Mouse (Mus musculus) embryonic facial prominence, embryonic 15.5 days (tissue): ENCODE measurements around the gene Klf3. TPM values are rescaled to one million over a fixed set of nuclear protein-coding genes. Genes with fewer than 3 reads are reported as not detected.

ENCODE experiments used
- ATAC-seq: fragments of 200-750 bp; cut with Nextera tagmentation; 2 replicates; pipeline ENCODE4 v1.8.0; 2017; ENCODE audit warnings: low read depth, moderate TSS enrichment; ENCODE audit not compliant: insufficient number of reproducible peaks, low FRiP score, low TSS enrichment
- H3K27ac ChIP-seq: fragments of 300-500 bp; sonication (generic); replicated peaks from 2 replicates; pipeline ENCODE4 v1.5.1; 2015; ENCODE audit warnings: mild to moderate bottlenecking, inconsistent platforms
- H3K27me3 ChIP-seq: fragments of 300-500 bp; sonication (generic); 2 replicates; pipeline ENCODE4 v1.6.1; 2015; ENCODE audit warnings: inconsistent platforms
- H3K36me3 ChIP-seq: fragments of 300-500 bp; sonication (generic); 2 replicates; pipeline ENCODE4 v1.6.1; 2015; ENCODE audit warnings: mild to moderate bottlenecking, inconsistent platforms
- H3K4me1 ChIP-seq: fragments of 300-500 bp; sonication (generic); 2 replicates; pipeline ENCODE4 v1.6.1; 2015; ENCODE audit warnings: inconsistent platforms
- H3K4me2 ChIP-seq: fragments of 300-500 bp; sonication (generic); replicated peaks from 2 replicates; pipeline ENCODE4 v1.6.1; 2015; ENCODE audit warnings: mild to moderate bottlenecking, inconsistent platforms
- H3K4me3 ChIP-seq: fragments of 300-500 bp; sonication (generic); replicated peaks from 2 replicates; pipeline ENCODE4 v1.5.1; 2015; ENCODE audit warnings: mild to moderate bottlenecking, inconsistent platforms
- H3K9ac ChIP-seq: fragments of 300-500 bp; sonication (generic); 2 replicates; pipeline ENCODE4 v1.6.1; 2015; ENCODE audit warnings: inconsistent platforms
- H3K9me3 ChIP-seq: fragments of 300-500 bp; sonication (generic); replicated peaks from 2 replicates; pipeline ENCODE4 v1.6.1; 2016; ENCODE audit warnings: inconsistent platforms
- WGBS: fragments of 180-500 bp; shearing (Covaris S2); methylation state at CpG from one replicate; pipeline ENCODE4 v1.1.7; 2015; 5-methylcytosine and 5-hydroxymethylcytosine counted together
- polyA plus RNA-seq: library from polyadenylated mRNA; unstranded; fragments of >200 nt; fragmentation: Nextera tagmentation; extraction: Ambion mirVana; gene quantifications from 2 replicates; pipeline ENCODE4 v1.2.1, GENCODE M21; 2015

Klf3 gene
- polyA plus RNA-seq, 1 experiment from 2014 or later: 92.0 TPM

DNA sequence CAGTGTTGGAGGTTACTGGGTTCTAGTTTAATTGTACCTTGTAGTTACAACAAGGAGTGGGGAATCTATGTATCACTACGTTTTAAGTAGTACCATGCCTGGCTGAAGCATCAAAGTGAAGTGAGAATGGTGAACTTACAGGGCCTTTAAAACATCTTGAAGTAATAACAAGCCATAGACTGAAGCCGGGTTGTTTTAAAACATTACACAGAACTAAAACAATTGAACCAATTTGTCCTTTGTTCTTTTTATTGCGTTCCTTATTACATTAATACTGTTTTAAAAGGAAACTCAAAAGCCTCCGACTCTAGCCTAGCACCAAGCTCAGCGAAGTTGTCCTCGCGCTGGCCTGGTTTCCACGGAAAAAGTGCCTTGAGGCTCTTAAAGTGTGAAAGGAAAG, 1.0 kb upstream of the Klf3 start:
- 11% methylated on average over 8 of the region's 8 CpGs for WGBS
- H3K27ac ChIP-seq: peak overlapping the region; percentile 98
- peak overlapping the region; percentile 59 for H3K4me2 ChIP-seq
- no peaks in the 10 kb centered on the region for H3K9me3 ChIP-seq
- peak overlapping the region; percentile 95 for H3K9ac ChIP-seq
- H3K4me1 ChIP-seq: peaks cover 14% of the 10 kb centered on the region
- ATAC-seq: no peak
- no peaks in the 10 kb centered on the region for H3K27me3 ChIP-seq
- peak overlapping the region; percentile 91 for H3K4me3 ChIP-seq
- H3K36me3 ChIP-seq: no peaks in the 10 kb centered on the region

DNA sequence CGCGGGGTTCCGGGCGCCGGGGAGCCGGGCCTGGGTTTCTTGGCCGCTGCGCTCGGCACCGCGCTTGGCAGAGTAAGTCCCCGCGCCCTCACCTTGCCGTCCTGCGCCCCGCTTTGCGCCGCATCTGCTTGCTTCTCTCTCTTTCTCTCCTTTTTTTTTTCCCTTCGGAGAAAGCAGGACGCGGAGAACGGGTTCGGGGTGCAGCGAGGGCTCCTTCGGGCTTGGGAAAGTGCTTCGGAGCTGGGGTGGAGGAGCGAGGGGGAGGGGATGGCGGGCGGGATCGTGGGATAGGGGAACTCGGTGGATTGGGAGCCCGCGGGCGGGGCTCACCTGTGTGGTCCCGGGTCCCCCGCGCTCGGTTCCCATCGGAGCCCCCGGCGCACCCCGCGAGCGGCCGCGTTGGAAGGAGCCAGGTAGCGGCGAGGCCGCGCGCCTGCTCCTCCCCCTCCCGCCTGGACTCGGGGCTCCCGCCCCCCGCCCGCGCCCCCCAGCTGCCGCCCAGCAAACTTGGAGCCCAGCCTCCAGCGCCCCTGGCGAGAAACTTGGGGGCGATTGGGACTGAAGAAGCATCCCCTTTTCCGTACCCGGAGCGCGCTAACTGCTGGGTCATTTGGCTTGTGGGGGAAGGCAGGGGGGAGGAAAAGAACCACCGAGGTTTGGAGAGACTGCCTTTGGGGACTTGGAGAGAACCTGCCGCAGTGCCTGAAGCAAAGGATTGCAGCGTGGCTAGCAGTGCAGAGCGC, 703 bp downstream of the Klf3 start:
- under 1% methylated on average over 61 of the region's 69 CpGs for WGBS
- no peak; the same call in 1 of the 2 replicates for ATAC-seq
- H3K27me3 ChIP-seq: no peaks in the 10 kb centered on the region
- peak overlapping the region; percentile 91 for H3K4me3 ChIP-seq
- H3K27ac ChIP-seq: peak overlapping the region; percentile 98
- peak overlapping the region; percentile 59 for H3K4me2 ChIP-seq
- no peaks in the 10 kb centered on the region for H3K9me3 ChIP-seq
- no peaks in the 10 kb centered on the region for H3K36me3 ChIP-seq
- peak overlapping the region; percentile 95 for H3K9ac ChIP-seq
- peaks cover 28% of the 10 kb centered on the region for H3K4me1 ChIP-seq

DNA sequence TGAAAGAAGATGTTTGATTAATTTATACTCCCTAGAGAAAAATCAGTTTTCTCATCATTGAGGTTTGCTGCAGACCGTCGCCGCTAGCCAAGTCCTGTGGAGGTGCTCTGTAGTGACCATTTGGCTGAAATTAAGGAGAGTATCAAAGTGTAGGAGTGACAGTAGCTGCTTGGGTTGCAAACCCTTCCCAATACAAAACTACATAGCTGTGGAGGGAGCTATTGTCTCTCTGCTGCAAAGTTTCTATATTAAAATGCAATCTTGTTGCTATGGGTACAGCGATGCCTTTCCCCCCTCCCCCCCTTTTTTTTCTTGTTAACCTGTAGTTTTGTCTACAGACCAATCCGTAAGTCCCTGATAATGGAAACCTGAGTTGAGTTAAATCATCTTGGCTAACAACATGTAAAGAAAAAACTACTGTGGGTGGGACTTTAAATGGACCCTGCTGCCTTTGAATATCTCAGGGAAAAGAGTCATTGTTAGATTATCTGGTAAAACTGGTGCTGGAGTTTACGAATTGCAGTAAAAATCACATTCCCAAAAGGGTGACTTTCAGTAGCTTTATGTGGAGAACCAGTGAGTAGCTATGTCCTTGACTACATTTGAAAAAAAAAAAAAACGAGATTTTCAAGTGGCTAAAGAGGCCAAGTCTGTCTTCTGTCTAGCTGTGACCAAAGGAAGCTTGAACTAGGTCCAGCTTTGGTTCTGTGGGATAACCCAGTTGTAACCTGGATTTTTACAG, 2.1 kb downstream of the Klf3 start:
- 0 out of 2 replicates have a peak, but pooled peaks cover 3% of the 10 kb centered on the region for H3K36me3 ChIP-seq
- peak overlapping the region; percentile 91 for H3K4me3 ChIP-seq
- peak overlapping the region; percentile 54 for H3K4me2 ChIP-seq
- H3K27me3 ChIP-seq: no peaks in the 10 kb centered on the region
- peak overlapping the region; percentile 15; the same call in 1 of the 2 replicates for H3K9ac ChIP-seq
- WGBS: 10% methylated on average over 7 of the region's 7 CpGs
- no peaks in the 10 kb centered on the region for H3K9me3 ChIP-seq
- no peak for ATAC-seq
- H3K27ac ChIP-seq: peak overlapping the region; percentile 87
- H3K4me1 ChIP-seq: peaks cover 42% of the 10 kb centered on the region

DNA sequence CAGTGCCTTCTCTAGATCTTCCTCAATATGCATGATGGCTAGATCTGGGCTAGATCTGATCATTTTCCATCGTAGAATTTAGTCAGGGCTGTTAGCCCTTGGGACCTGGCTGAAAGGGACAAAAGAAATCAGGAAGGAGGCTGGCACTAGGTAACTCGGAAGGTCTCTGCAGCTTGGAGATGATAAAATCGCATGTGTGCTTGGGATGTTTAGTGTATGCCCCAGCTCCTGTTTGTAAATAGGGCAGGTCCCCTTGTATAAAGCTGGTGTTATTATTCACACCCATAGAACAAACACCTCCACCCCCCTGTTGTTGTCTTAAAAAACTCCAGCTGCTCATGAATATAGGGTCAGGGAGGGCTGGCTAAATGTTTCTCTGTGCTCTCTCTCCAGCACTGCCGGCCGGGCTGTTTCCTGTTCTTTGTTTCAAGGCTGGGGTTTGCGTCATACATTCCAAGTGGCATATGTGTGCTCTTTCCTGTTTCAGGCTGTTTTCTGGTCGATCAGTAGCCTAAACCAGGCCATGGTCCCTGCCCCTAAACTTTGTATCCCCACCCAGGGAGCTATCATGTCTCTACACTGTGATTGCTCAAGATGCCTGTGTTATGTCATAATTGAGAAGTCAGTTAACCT, 2.8 kb downstream of the Klf3 start:
- ATAC-seq: no peak
- peak overlapping the region; percentile 91 for H3K4me3 ChIP-seq
- H3K27ac ChIP-seq: peak overlapping the region; percentile 87
- peak overlapping the region; percentile 15; the same call in 1 of the 2 replicates for H3K9ac ChIP-seq
- no peaks in the 10 kb centered on the region for H3K27me3 ChIP-seq
- H3K36me3 ChIP-seq: 0 out of 2 replicates have a peak, but pooled peaks cover 3% of the 10 kb centered on the region
- WGBS: 3% methylated on average over 7 of the region's 7 CpGs
- H3K9me3 ChIP-seq: no peaks in the 10 kb centered on the region
- peaks cover 49% of the 10 kb centered on the region for H3K4me1 ChIP-seq
- peak overlapping the region; percentile 54 for H3K4me2 ChIP-seq

DNA sequence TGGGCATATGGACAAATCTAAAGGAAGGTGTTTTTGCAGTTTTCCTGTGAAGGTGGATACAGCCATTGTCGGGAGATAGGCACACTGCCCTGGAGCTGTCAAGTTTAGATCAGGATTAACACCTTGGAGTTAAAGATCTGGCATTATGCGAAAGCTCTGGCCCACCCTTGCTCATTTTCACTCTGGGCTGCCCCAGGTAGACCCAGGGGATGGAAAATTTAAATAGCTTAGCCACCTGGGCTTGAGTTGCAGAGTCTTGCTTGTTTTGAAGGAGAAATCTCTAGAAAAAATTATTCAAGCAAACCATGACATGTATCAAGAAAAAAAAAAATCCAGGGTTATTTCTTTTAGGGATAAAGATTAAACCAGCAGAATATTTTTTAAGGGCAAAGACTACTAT, 3.4 kb downstream of the Klf3 start:
- Histone ChIP-seq H3K4me1 (peaks cover 55% of the 10 kb centered on the region), H3K27me3 (no peaks in the 10 kb centered on the region), H3K9me3 (no peaks in the 10 kb centered on the region), H3K36me3 (0 out of 2 replicates have a peak, but pooled peaks cover 3% of the 10 kb centered on the region), H3K4me3 (peak overlapping the region; percentile 91), H3K27ac (peak overlapping the region; percentile 87), H3K4me2 (peak overlapping the region; percentile 54), H3K9ac (no peak overlapping the region)
- 45% methylated on average over 2 of the region's 2 CpGs for WGBS
- no peak for ATAC-seq

DNA sequence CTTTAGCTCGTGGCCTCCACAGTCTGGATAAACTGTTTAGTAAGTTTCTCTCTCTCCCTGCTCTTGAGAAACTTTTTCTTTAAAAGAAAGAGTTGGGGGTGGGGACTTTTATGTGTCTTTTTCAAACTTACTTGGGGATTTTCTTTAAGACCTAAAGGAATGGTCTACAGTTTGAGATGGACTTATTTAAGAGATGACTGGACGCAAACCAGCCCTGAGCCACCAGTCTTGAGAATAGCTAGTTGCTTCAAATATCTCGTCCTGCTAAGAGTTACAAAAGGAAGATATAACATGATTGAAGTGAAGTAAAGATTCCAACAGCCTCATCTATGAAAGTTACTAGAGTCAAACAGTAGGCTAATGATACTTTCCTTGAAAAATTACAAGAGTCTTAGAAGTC, 4.0 kb downstream of the Klf3 start:
- Histone ChIP-seq H3K4me3 (no peak overlapping the region), H3K9ac (no peak overlapping the region), H3K36me3 (0 out of 2 replicates have a peak, but pooled peaks cover 3% of the 10 kb centered on the region), H3K4me2 (no peak overlapping the region), H3K9me3 (no peaks in the 10 kb centered on the region), H3K27ac (no peak overlapping the region), H3K27me3 (no peaks in the 10 kb centered on the region), H3K4me1 (peaks cover 60% of the 10 kb centered on the region)
- ATAC-seq: no peak
- 57% methylated on average over 3 of the region's 3 CpGs for WGBS

DNA sequence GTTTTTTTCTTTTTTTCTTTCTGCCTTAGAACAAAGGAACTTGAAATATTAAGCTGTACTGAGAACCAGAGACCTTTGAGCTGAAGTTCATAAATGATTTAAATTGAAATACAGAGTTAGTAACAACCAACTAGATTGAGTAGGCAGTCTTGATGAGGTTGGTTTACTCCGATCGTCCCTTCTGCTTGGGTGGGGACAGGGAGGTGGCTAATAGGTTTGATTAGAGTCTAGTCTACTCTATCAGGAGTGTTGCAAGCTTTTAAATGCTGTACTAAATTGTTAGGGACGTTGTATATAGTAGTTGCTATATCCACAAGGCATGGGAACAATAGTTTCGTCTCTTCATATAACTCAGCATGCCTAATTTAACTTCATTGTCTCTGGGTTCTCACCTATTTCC, 4.4 kb downstream of the Klf3 start:
- H3K4me3 ChIP-seq: peak overlapping the region; percentile 4; the same call in 1 of the 2 replicates
- H3K27ac ChIP-seq: peak overlapping the region; percentile 63
- H3K36me3 ChIP-seq: 0 out of 2 replicates have a peak, but pooled peaks cover 3% of the 10 kb centered on the region
- H3K27me3 ChIP-seq: no peaks in the 10 kb centered on the region
- no peak overlapping the region for H3K9ac ChIP-seq
- H3K9me3 ChIP-seq: no peaks in the 10 kb centered on the region
- ATAC-seq: no peak
- peak overlapping the region; percentile 35; the same call in 1 of the 2 replicates for H3K4me2 ChIP-seq
- 52% methylated on average over 4 of the region's 4 CpGs for whole genome bisulfite sequencing
- peaks cover 65% of the 10 kb centered on the region for H3K4me1 ChIP-seq

DNA sequence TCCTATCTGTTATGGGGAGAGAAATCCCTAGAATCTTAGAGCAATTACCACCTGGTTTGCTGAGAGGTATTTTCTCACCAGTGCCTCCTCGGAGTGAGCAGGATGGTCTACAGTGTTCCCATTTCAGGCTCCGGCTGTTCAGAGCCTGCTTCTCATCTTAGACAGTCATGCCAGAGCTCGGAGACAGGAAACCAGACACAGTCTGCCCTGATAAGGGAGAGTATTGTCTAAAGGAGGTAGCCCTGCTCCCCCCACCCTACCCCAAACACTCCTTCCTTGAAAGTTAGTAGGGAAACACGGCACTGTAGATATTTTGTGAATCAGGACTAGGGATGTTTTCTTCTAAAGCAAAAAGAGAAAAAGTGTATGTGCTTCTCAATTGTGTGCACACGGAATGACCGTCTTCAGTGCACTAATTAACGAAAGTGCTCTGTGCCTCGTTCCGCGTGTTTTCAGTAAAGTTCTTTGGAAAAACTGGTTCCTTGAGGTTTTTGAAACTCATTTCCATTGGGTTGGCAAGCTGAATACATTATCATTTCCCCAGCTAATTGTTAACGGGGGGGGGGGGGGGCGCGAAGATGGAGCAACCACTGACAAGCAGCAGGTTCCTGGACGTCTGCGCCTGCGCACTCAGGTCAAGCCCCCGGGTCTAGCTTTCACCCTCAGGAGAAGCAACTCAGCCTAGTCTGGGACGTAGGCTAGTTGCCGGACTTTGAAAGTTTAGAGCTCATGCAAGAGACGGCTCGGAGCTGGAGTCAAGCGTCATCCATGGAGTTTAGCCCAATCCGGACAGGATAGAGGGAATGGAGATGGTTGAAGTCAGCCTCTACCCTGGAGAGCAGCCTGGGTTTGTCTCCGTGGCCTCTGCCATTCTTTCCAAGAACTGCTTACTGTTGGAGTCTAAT, 5.2 kb downstream of the Klf3 start:
- Histone ChIP-seq H3K27me3 (no peaks in the 10 kb centered on the region), H3K27ac (peak overlapping the region; percentile 63), H3K4me1 (peaks cover 72% of the 10 kb centered on the region), H3K36me3 (0 out of 2 replicates have a peak, but pooled peaks cover 3% of the 10 kb centered on the region), H3K4me3 (peak overlapping the region; percentile 4; the same call in 1 of the 2 replicates), H3K4me2 (peak overlapping the region; percentile 35), H3K9me3 (no peaks in the 10 kb centered on the region), H3K9ac (no peak overlapping the region)
- ATAC-seq: no peak
- WGBS: 37% methylated on average over 24 of the region's 24 CpGs

DNA sequence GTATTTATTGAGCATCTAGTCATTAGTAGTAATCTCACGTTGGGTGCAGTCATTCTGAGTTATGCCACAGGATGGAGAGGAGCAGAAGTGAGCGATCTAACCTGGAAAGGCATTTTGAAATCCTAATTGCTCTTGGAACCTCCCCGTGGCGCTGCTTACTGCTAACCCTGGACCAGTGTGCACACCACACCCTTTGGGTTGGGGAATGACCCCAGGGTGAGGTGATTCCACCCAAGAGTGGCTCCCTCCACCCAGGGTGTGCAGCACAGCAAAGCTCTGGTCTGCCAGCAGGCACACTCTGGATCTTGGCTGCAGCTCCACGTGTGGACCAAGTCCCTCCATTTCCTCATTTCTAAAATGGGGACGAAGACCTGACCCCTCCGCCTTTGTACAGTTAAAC, 6.1 kb downstream of the Klf3 start:
- Histone ChIP-seq H3K4me3 (no peak overlapping the region), H3K4me1 (peaks cover 81% of the 10 kb centered on the region), H3K27ac (peak overlapping the region; percentile 88), H3K4me2 (0 out of 2 replicates have a peak overlapping the region, but pooled peaks have one; percentile 8), H3K36me3 (0 out of 2 replicates have a peak, but pooled peaks cover 3% of the 10 kb centered on the region), H3K9me3 (no peaks in the 10 kb centered on the region), H3K27me3 (no peaks in the 10 kb centered on the region), H3K9ac (no peak overlapping the region)
- no peak for ATAC-seq
- 71% methylated on average over 7 of the region's 7 CpGs for WGBS

DNA sequence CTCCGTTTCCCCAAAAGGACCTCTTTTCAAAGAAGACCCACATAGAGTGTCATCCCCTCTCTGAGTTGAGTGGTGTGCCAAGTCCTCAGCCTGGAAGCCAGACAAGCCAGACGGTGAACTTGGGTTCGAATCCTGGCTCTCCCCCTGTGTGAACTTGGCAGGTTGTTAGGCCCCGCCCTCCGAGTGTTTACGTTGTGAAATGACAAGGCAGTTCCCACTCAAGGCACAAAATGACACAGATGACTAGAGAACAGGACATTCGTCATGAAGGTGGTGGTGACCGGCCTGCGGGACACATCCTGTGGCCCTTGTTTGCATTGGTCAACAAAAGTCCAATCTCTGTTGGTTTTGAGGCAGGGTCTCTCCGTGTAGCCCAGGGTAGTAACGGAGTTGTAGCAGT, 6.7 kb downstream of the Klf3 start:
- 86% methylated on average over 11 of the region's 11 CpGs for WGBS
- H3K4me2 ChIP-seq: no peak overlapping the region
- peaks cover 82% of the 10 kb centered on the region for H3K4me1 ChIP-seq
- no peaks in the 10 kb centered on the region for H3K9me3 ChIP-seq
- peak overlapping the region; percentile 88 for H3K27ac ChIP-seq
- no peak overlapping the region for H3K4me3 ChIP-seq
- no peak for ATAC-seq
- no peak overlapping the region for H3K9ac ChIP-seq
- H3K27me3 ChIP-seq: no peaks in the 10 kb centered on the region
- 0 out of 2 replicates have a peak, but pooled peaks cover 3% of the 10 kb centered on the region for H3K36me3 ChIP-seq
